Mouse (Mus musculus): ENCODE data around the gene Usp24.

DNA sequence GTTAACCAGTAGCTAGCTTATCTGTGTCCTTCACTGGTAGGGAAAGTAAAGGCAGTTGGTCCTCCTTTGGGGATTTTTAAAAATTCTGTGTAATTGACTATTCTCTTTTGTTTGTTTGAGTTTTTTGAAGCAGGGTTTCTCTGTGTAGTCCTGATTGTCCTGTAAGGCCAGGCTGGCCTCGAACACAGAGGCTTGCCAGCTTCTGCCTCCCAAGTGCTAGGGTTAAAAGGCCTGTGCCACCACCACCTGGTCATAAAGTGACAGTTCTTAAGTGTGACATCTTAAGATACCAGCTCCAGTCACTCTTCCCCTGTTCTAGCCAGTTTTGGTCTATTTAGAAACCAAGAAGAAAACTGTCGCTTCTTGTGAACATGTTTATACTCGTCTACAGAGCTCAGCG, 2.2 kb downstream of the Usp24 start:
- TF ChIP-seq EP300 (IDR thresholded peaks at IDR 0.05; ENCODE audit: insufficient read depth, low read depth, low read length) (no peak), CTCF (IDR thresholded peaks at IDR 0.05; ENCODE audit: low read depth, low read length) (no peak), POLR2A (IDR thresholded peaks at IDR 0.05; ENCODE audit: insufficient read depth, low read length) (no peak)
